Mouse (Mus musculus): ENCODE data around the gene Usp10. TPM values are rescaled to one million over a fixed set of nuclear protein-coding genes. Genes with fewer than 3 reads are reported as not detected.

The Usp10 gene
- polyA plus RNA-seq, 1 experiment: 81.9 TPM

- no peaks in the 10 kb centered on the region for H3K36me3 ChIP-seq (ENCODE audit: control insufficient read depth, insufficient read depth, low read length)
- no peak for TF ChIP-seq CTCF (IDR thresholded peaks at IDR 0.05; ENCODE audit: extremely low read depth, insufficient read depth, insufficient read length, insufficient replicate concordance)
- TF ChIP-seq POLR2A (IDR thresholded peaks at IDR 0.05; ENCODE audit: low read depth, low read length): no peak
- H3K4me1 ChIP-seq (ENCODE audit: control insufficient read depth, insufficient read depth, insufficient read length): peaks cover 15% of the 10 kb centered on the region; the same call in 1 of the 2 replicates
- no peak for DNase-seq (ENCODE audit: low read depth in 1 of 2, low spot score in 2 of 2)
- 94% methylated on average over 5 of the region's 5 CpGs for WGBS
- H3K27ac ChIP-seq (ENCODE audit: insufficient read depth, low read length): no peak overlapping the region
- H3K4me3 ChIP-seq (ENCODE audit: extremely low read depth, insufficient read depth, insufficient read length): no peak overlapping the region
- H3K27me3 ChIP-seq (ENCODE audit: control insufficient read depth, insufficient read depth, low read length): no peaks in the 10 kb centered on the region
Measured at GRCm38 (mm10) chr8:119923259-119923658, 13.1 kb downstream of the Usp10 start.

- no peak overlapping the region for H3K27ac ChIP-seq (ENCODE audit: insufficient read depth, low read length)
- WGBS: 90% methylated on average over 4 of the region's 4 CpGs
- TF ChIP-seq POLR2A (IDR thresholded peaks at IDR 0.05; ENCODE audit: low read depth, low read length): no peak
- TF ChIP-seq CTCF (IDR thresholded peaks at IDR 0.05; ENCODE audit: extremely low read depth, insufficient read depth, insufficient read length, insufficient replicate concordance): no peak
- DNase-seq (ENCODE audit: low read depth in 1 of 2, low spot score in 2 of 2): no peak
- H3K36me3 ChIP-seq (ENCODE audit: control insufficient read depth, insufficient read depth, low read length): no peaks in the 10 kb centered on the region
- H3K4me3 ChIP-seq (ENCODE audit: extremely low read depth, insufficient read depth, insufficient read length): no peak overlapping the region
- no peaks in the 10 kb centered on the region for H3K27me3 ChIP-seq (ENCODE audit: control insufficient read depth, insufficient read depth, low read length)
- H3K4me1 ChIP-seq (ENCODE audit: control insufficient read depth, insufficient read depth, insufficient read length): peaks cover 15% of the 10 kb centered on the region; the same call in 1 of the 2 replicates
Measured at GRCm38 (mm10) chr8:119925428-119925827, 15.3 kb downstream of the Usp10 start.

GRCm38 (mm10) chr8:119926474-119926873 is 16.3 kb downstream of the Usp10 start:
- peaks cover 13% of the 10 kb centered on the region; the same call in 1 of the 2 replicates for H3K4me1 ChIP-seq (ENCODE audit: control insufficient read depth, insufficient read depth, insufficient read length)
- peak; percentile 43 to 59 for DNase-seq (ENCODE audit: low read depth in 1 of 2, low spot score in 2 of 2)
- no peak overlapping the region for H3K27ac ChIP-seq (ENCODE audit: insufficient read depth, low read length)
- 34% methylated on average over 2 of the region's 2 CpGs for WGBS
- no peak overlapping the region for H3K4me3 ChIP-seq (ENCODE audit: extremely low read depth, insufficient read depth, insufficient read length)
- no peaks in the 10 kb centered on the region for H3K36me3 ChIP-seq (ENCODE audit: control insufficient read depth, insufficient read depth, low read length)
- H3K27me3 ChIP-seq (ENCODE audit: control insufficient read depth, insufficient read depth, low read length): no peaks in the 10 kb centered on the region
- TF ChIP-seq POLR2A (IDR thresholded peaks at IDR 0.05; ENCODE audit: low read depth, low read length) (no peak), CTCF (IDR thresholded peaks at IDR 0.05; ENCODE audit: extremely low read depth, insufficient read depth, insufficient read length, insufficient replicate concordance) (peak; percentile 35; the same call in 1 of the 2 replicates)

GRCm38 (mm10) chr8:119927422-119928092 is 17.4 kb downstream of the Usp10 start:
- DNase-seq (ENCODE audit: low read depth in 1 of 2, low spot score in 2 of 2): peak in 1 of 2 experiments; percentile 19
- H3K27ac ChIP-seq (ENCODE audit: insufficient read depth, low read length): no peak overlapping the region

GRCm38 (mm10) chr8:119931317-119931716 is 21.2 kb downstream of the Usp10 start:
- Histone ChIP-seq H3K36me3 (ENCODE audit: control insufficient read depth, insufficient read depth, low read length) (peaks cover 9% of the 10 kb centered on the region), H3K27ac (ENCODE audit: insufficient read depth, low read length) (no peak overlapping the region), H3K4me1 (ENCODE audit: control insufficient read depth, insufficient read depth, insufficient read length) (peaks cover 5% of the 10 kb centered on the region; the same call in 1 of the 2 replicates), H3K4me3 (ENCODE audit: extremely low read depth, insufficient read depth, insufficient read length) (no peak overlapping the region), H3K27me3 (ENCODE audit: control insufficient read depth, insufficient read depth, low read length) (no peaks in the 10 kb centered on the region)
- TF ChIP-seq CTCF (IDR thresholded peaks at IDR 0.05; ENCODE audit: extremely low read depth, insufficient read depth, insufficient read length, insufficient replicate concordance): no peak
- TF ChIP-seq POLR2A (IDR thresholded peaks at IDR 0.05; ENCODE audit: low read depth, low read length): no peak
- DNase-seq (ENCODE audit: low read depth in 1 of 2, low spot score in 2 of 2): no peak
- 93% methylated on average over 4 of the region's 4 CpGs for WGBS

More at GRCm38 (mm10) chr8:119927422-119928092, 17.4 kb downstream of the Usp10 start:
- 71% methylated on average over 6 of the region's 6 CpGs for WGBS
- Histone ChIP-seq H3K27me3 (ENCODE audit: control insufficient read depth, insufficient read depth, low read length) (no peaks in the 10 kb centered on the region), H3K4me3 (ENCODE audit: extremely low read depth, insufficient read depth, insufficient read length) (no peak overlapping the region), H3K36me3 (ENCODE audit: control insufficient read depth, insufficient read depth, low read length) (peaks cover 3% of the 10 kb centered on the region; the same call in 1 of the 2 replicates), H3K4me1 (ENCODE audit: control insufficient read depth, insufficient read depth, insufficient read length) (peaks cover 10% of the 10 kb centered on the region; the same call in 1 of the 2 replicates)
- TF ChIP-seq POLR2A (IDR thresholded peaks at IDR 0.05; ENCODE audit: low read depth, low read length) (no peak), CTCF (IDR thresholded peaks at IDR 0.05; ENCODE audit: extremely low read depth, insufficient read depth, insufficient read length, insufficient replicate concordance) (peak; percentile 53; the same call in 1 of the 2 replicates)

GRCm38 (mm10) chr8:119933681-119934080 is 23.5 kb downstream of the Usp10 start:
- H3K4me1 ChIP-seq (ENCODE audit: control insufficient read depth, insufficient read depth, insufficient read length): no peaks in the 10 kb centered on the region
- TF ChIP-seq CTCF (IDR thresholded peaks at IDR 0.05; ENCODE audit: extremely low read depth, insufficient read depth, insufficient read length, insufficient replicate concordance) (no peak), POLR2A (IDR thresholded peaks at IDR 0.05; ENCODE audit: low read depth, low read length) (no peak)
- H3K27ac ChIP-seq (ENCODE audit: insufficient read depth, low read length): no peak overlapping the region
- no peaks in the 10 kb centered on the region for H3K27me3 ChIP-seq (ENCODE audit: control insufficient read depth, insufficient read depth, low read length)
- WGBS: 98% methylated on average over 4 of the region's 4 CpGs
- peaks cover 13% of the 10 kb centered on the region for H3K36me3 ChIP-seq (ENCODE audit: control insufficient read depth, insufficient read depth, low read length)
- no peak for DNase-seq (ENCODE audit: low read depth in 1 of 2, low spot score in 2 of 2)
- H3K4me3 ChIP-seq (ENCODE audit: extremely low read depth, insufficient read depth, insufficient read length): no peak overlapping the region

GRCm38 (mm10) chr8:119935541-119935940 is 25.4 kb downstream of the Usp10 start:
- no peak for TF ChIP-seq POLR2A (IDR thresholded peaks at IDR 0.05; ENCODE audit: low read depth, low read length)
- no peak for TF ChIP-seq CTCF (IDR thresholded peaks at IDR 0.05; ENCODE audit: extremely low read depth, insufficient read depth, insufficient read length, insufficient replicate concordance)
- H3K27ac ChIP-seq (ENCODE audit: insufficient read depth, low read length): no peak overlapping the region
- peaks cover 13% of the 10 kb centered on the region for H3K36me3 ChIP-seq (ENCODE audit: control insufficient read depth, insufficient read depth, low read length)
- no peak overlapping the region for H3K4me3 ChIP-seq (ENCODE audit: extremely low read depth, insufficient read depth, insufficient read length)
- WGBS: 50% methylated on average over 6 of the region's 6 CpGs
- DNase-seq (ENCODE audit: low read depth in 1 of 2, low spot score in 2 of 2): no peak
- H3K4me1 ChIP-seq (ENCODE audit: control insufficient read depth, insufficient read depth, insufficient read length): no peaks in the 10 kb centered on the region
- no peaks in the 10 kb centered on the region for H3K27me3 ChIP-seq (ENCODE audit: control insufficient read depth, insufficient read depth, low read length)
